Mouse (Mus musculus) lung, embryonic 14.5 days (tissue): ENCODE data around the gene Sugct. TPM values are rescaled to one million over a fixed set of nuclear protein-coding genes. Genes with fewer than 3 reads are reported as not detected.
A peak's percentile ranks its signal among the peaks of the same experiment; 100 is the strongest.

ENCODE experiments used
- ATAC-seq: fragments of 200-750 bp; cut with Nextera tagmentation; 2 replicates; pipeline ENCODE4 v1.8.0; 2017; ENCODE audit warnings: mild to moderate bottlenecking, moderate TSS enrichment, moderate library complexity; ENCODE audit not compliant: insufficient read depth
- DNase-seq: peaks from one replicate; pipeline ENCODE4 v3.0.0-alpha.2; 2015
- H3K27ac ChIP-seq: fragments of 300-500 bp; sonication (generic); 2 replicates; pipeline ENCODE4 v1.5.1; 2014; ENCODE audit warnings: low read depth, mild to moderate bottlenecking, moderate library complexity
- H3K27me3 ChIP-seq: fragments of 300-500 bp; sonication (generic); 2 replicates; pipeline ENCODE4 v1.6.1; 2014; ENCODE audit warnings: low read length, control low read depth; ENCODE audit not compliant: insufficient read depth
- H3K36me3 ChIP-seq: fragments of 300-500 bp; sonication (generic); 2 replicates; pipeline ENCODE4 v1.6.1; 2014; ENCODE audit warnings: control low read depth; ENCODE audit not compliant: insufficient read depth
- H3K4me1 ChIP-seq: fragments of 300-500 bp; sonication (generic); 2 replicates; pipeline ENCODE4 v1.6.1; 2014; ENCODE audit warnings: antibody characterized with exemption, control low read depth; ENCODE audit not compliant: insufficient read depth
- H3K4me2 ChIP-seq: fragments of 300-500 bp; sonication (generic); 2 replicates; pipeline ENCODE4 v1.6.1; 2014; ENCODE audit warnings: mild to moderate bottlenecking
- H3K4me3 ChIP-seq: fragments of 300-500 bp; sonication (generic); 2 replicates; pipeline ENCODE4 v1.5.1; 2014; ENCODE audit warnings: low read depth, low read length
- H3K9ac ChIP-seq: fragments of 300-500 bp; sonication (generic); 2 replicates; pipeline ENCODE4 v1.6.1; 2014
- H3K9me3 ChIP-seq: fragments of 300-500 bp; sonication (generic); 2 replicates; pipeline ENCODE4 v1.6.1; 2016; ENCODE audit warnings: low read depth, low read length, control low read depth
- CTCF ChIP-seq: IDR thresholded peaks from 2 replicates; pipeline ENCODE4 v1.5.1; 2016; ENCODE audit warnings: antibody characterized with exemption, low read depth
- WGBS: fragments of 180-500 bp; shearing (Covaris S2); extraction: QIAGEN DNeasy Blood & Tissue Kit; methylation state at CpG from one replicate; pipeline ENCODE4 v1.1.7; 2014; 5-methylcytosine and 5-hydroxymethylcytosine counted together
- polyA plus RNA-seq: library from polyadenylated mRNA; unstranded; fragments of >200 nt; fragmentation: Nextera tagmentation; extraction: Ambion mirVana; gene quantifications from 2 replicates; pipeline ENCODE4 v1.2.1, GENCODE M21; 2014

Sugct gene
- polyA plus RNA-seq, 1 experiment from 2014 or later = 3.0 TPM

DNA sequence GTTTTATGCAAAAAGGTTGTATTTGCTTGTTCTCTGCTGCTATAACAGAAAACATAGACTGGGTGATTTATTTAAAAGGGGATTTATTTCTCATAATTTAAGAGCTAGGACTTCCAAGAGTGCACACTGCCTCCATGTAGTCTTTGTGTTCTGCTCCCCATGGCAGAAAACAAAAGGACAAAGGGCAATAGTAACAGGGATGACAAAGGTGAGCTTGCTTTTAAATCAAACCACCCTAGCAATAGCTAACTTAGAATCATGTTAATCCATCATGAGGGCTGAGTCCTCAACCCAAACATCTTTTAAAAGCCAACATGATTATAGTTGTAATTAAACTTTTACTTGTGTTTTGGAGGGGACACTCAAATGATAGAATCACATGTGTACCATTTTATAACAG lies 5.9 kb downstream of the Sugct start:
- TF ChIP-seq CTCF = no peak

DNA sequence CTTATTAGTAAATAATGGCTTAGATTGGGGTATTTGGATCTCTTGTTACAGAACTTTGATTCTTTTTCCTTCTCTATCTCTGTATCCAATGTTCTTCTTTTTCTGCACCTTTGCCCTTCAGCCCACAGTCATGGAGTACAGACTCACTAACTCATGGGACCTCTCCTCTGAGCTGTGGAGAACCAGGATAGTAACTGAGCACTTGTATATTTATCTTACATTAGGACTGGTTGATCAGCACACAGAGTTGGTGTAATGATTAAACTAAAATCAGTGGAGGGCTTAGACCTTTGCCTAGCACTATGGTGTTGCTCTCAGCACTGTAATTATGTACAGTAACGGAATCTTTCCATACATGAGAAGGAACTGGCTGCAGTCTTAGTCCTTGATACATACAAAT lies 24.2 kb downstream of the Sugct start:
- no peaks in the 10 kb centered on the region for H3K4me1 ChIP-seq
- no peaks in the 10 kb centered on the region for H3K36me3 ChIP-seq
- no peak for DNase-seq
- no peak overlapping the region for H3K27ac ChIP-seq
- H3K27me3 ChIP-seq = no peaks in the 10 kb centered on the region
- H3K9me3 ChIP-seq = no peaks in the 10 kb centered on the region
- 48% methylated on average over 1 of the region's 1 CpGs for WGBS
- no peak overlapping the region for H3K4me2 ChIP-seq
- H3K4me3 ChIP-seq = no peak overlapping the region
- no peak for TF ChIP-seq CTCF
- H3K9ac ChIP-seq = no peak overlapping the region
- ATAC-seq = no peak

More for the DNA sequence above, 5.9 kb downstream of the Sugct start:
- Histone ChIP-seq H3K36me3 (no peaks in the 10 kb centered on the region), H3K4me1 (0 out of 2 replicates have a peak, but pooled peaks cover 4% of the 10 kb centered on the region), H3K27ac (no peak overlapping the region), H3K4me3 (no peak overlapping the region), H3K9ac (no peak overlapping the region), H3K4me2 (no peak overlapping the region), H3K9me3 (no peaks in the 10 kb centered on the region), H3K27me3 (no peaks in the 10 kb centered on the region)
- ATAC-seq = no peak
- no peak for DNase-seq

DNA sequence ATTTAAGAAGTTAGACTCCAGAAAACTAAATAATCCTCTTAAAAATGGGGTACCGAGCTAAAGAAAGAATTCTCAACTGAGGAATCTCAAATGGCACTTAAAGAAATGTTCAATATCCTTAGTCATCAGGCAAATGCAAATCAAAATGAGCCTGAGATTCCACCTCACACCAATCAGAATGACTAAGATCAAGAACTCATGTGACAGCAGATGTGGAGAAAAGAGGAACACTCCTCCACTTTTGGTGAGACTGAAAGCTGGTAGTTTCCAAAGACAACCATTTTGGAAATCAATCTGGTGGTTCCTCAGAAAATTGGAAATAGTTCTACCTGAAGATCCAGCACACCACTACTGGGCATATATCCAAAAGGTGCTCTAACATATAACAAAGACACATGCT lies 28.0 kb downstream of the Sugct start:
- Histone ChIP-seq H3K4me2 (no peak overlapping the region), H3K36me3 (no peaks in the 10 kb centered on the region), H3K27ac (no peak overlapping the region), H3K4me1 (no peaks in the 10 kb centered on the region), H3K27me3 (no peaks in the 10 kb centered on the region), H3K9ac (no peak overlapping the region), H3K4me3 (no peak overlapping the region), H3K9me3 (no peaks in the 10 kb centered on the region)
- ATAC-seq (no peak), DNase-seq (no peak)
- WGBS = 87% methylated on average over 1 of the region's 1 CpGs
- TF ChIP-seq CTCF = no peak

DNA sequence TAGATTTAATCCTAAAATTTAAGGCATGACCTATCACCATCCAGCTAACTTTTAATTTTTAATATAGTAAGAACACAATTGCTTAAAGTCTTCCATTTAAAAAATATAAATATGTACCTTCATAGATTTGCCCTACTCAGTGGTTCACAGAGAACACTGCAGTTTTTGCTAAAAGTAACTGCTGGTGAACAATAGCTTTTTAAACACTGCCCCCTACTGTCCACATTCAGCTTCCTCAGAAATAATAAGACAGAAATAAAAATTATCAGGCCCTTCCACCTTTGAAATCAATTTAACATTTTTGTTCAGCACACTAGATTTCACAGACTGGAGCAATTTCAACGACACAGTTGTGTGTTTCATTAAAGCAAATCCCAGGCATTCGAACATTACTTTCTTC lies 53.1 kb downstream of the Sugct start:
- no peak overlapping the region for H3K9ac ChIP-seq
- no peaks in the 10 kb centered on the region for H3K4me1 ChIP-seq
- H3K9me3 ChIP-seq = no peaks in the 10 kb centered on the region
- H3K4me2 ChIP-seq = no peak overlapping the region
- H3K27ac ChIP-seq = no peak overlapping the region
- no peak overlapping the region for H3K4me3 ChIP-seq
- no peaks in the 10 kb centered on the region for H3K36me3 ChIP-seq
- whole genome bisulfite sequencing = 45% methylated on average over 2 of the region's 2 CpGs
- DNase-seq (peak; percentile 57), ATAC-seq (no peak)
- H3K27me3 ChIP-seq = no peaks in the 10 kb centered on the region
- TF ChIP-seq CTCF = peak; percentile 42

DNA sequence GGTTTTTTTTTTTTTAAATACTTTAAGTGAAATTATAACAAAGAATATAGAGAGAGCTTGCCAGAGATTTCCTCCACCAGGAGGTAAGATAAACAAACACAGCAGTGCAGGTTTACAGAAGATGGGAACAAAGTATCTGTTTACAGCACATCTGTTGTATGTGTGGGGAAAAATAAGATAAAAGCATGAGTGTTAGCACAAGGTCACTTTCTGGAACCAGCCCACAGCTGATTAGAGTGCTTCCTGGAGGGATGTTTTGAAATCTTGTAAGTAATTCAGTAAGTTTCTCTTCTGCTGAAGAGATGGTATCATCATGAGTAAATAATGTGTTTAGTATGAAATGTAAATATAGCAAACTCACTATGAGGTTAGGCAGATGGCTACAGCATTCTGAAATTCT lies 57.3 kb downstream of the Sugct start:
- TF ChIP-seq CTCF = no peak
- no peak overlapping the region for H3K9ac ChIP-seq
- DNase-seq = peak; percentile 55
- no peak overlapping the region for H3K4me2 ChIP-seq
- no peaks in the 10 kb centered on the region for H3K36me3 ChIP-seq
- H3K9me3 ChIP-seq = no peaks in the 10 kb centered on the region
- no peaks in the 10 kb centered on the region for H3K4me1 ChIP-seq
- H3K27me3 ChIP-seq = no peaks in the 10 kb centered on the region
- ATAC-seq = peak; percentile 80; the same call in 1 of the 2 replicates
- H3K27ac ChIP-seq = no peak overlapping the region
- H3K4me3 ChIP-seq = no peak overlapping the region

DNA sequence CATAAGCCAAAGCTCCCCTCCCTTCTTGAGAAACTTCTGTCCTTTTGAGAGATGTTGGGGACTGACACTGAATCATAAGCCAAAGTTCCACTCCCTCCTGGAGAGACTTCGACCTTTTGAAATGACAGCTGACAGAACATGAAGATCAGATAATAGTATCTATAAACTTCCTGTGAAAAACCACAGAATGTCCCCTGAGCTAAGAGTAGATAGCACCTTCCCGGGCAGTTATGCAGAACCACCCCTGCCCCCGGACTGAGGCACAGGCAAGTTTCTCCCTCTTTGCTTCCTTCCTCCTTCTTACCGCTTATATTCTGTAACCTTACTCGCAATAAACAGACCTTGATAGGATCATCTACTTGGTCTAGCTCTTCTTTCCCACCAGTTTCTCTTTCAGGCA lies 68.2 kb downstream of the Sugct start:
- H3K36me3 ChIP-seq = no peaks in the 10 kb centered on the region
- no peak overlapping the region for H3K4me3 ChIP-seq
- H3K27me3 ChIP-seq = no peaks in the 10 kb centered on the region
- no peak for ATAC-seq
- no peak for DNase-seq
- no peak for TF ChIP-seq CTCF
- H3K9me3 ChIP-seq = no peaks in the 10 kb centered on the region
- no peak overlapping the region for H3K4me2 ChIP-seq
- H3K27ac ChIP-seq = no peak overlapping the region
- H3K4me1 ChIP-seq = no peaks in the 10 kb centered on the region
- WGBS = 80% methylated on average over 5 of the region's 5 CpGs
- no peak overlapping the region for H3K9ac ChIP-seq

DNA sequence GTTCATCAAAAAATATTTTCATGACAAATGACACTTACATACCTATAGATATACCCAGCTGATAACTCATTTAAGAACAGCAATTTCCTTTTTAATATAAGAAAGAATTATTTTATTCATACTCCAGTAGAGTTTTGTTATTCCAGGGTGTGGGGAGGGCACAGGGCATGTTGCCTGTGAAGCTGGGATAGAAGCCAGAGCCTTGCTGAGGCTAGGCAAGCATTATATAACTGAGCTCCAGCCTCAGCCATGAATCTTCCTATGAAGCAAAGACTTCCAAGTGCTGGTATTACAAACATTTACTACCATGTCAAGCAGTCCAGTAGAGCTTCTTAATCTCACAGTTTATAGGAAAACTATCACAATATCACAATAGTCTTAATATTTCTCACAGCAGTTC lies 70.4 kb downstream of the Sugct start:
- no peaks in the 10 kb centered on the region for H3K9me3 ChIP-seq
- DNase-seq (no peak), ATAC-seq (no peak)
- H3K27me3 ChIP-seq = no peaks in the 10 kb centered on the region
- TF ChIP-seq CTCF = no peak
- H3K4me3 ChIP-seq = no peak overlapping the region
- H3K4me1 ChIP-seq = no peaks in the 10 kb centered on the region
- no peaks in the 10 kb centered on the region for H3K36me3 ChIP-seq
- H3K27ac ChIP-seq = no peak overlapping the region
- H3K9ac ChIP-seq = no peak overlapping the region
- no peak overlapping the region for H3K4me2 ChIP-seq

DNA sequence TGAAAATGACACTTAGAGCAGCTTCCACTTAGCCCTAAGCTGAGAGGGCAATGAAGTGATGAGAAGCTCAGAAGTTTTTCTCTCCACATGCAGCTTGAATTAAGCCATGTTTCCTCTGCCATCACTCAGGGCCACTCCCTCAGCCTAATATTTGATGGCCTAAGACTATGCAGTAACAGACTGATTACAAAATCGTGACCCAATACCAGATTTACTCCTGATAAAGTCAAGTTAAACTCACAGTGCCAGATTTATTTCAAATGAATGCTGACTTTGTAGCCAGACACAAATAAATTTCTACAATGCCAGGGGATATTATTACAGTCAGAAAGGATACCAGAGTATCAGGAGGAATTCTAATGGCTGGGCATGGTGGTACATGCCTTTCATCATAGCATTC lies 89.1 kb downstream of the Sugct start:
- Histone ChIP-seq H3K9me3 (no peaks in the 10 kb centered on the region), H3K27ac (no peak overlapping the region), H3K36me3 (no peaks in the 10 kb centered on the region), H3K4me3 (no peak overlapping the region), H3K9ac (no peak overlapping the region), H3K4me2 (no peak overlapping the region), H3K27me3 (no peaks in the 10 kb centered on the region), H3K4me1 (no peaks in the 10 kb centered on the region)
- no peak for TF ChIP-seq CTCF
- DNase-seq = no peak
- 74% methylated on average over 1 of the region's 1 CpGs for whole genome bisulfite sequencing
- ATAC-seq = no peak
